Mouse (Mus musculus): ENCODE measurements around the gene Cnr2. TPM values are rescaled to one million over a fixed set of nuclear protein-coding genes. Genes with fewer than 3 reads are reported as not detected.

Cnr2 gene
- under 1 TPM; 0.12 to 0.16 TPM for total RNA-seq (2021)

DNA sequence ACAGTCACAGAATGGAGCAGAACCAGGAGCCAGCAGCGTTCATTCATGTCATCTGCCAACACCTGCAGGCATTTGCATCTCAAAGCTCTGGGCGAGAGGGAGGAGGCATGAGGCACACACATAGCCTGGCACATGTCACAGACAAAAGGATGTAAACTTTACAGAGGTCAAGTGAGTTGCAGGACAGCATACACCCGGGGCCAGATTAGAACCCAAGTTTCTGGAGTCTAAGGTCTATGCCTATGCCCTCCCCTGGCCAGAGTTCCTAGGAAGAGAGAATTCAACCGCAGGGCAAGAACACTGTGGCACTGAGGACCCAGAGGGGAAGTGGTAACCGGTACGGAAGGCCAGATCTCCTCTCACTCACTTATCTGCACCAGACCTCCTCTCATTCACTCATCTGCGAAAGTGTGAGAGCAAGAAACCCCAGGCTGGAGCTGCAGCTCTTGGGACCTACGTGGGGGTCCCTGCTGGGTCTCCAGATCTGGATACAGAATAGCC lies at the start of gene Cnr2:
TSS of gene Cnr2 (plus strand) at position 324 of the 501 bp plus-strand sequence.
- no peak for DNase-seq
- intact Hi-C loops (cut with DNase I), result no loop called here

DNA sequence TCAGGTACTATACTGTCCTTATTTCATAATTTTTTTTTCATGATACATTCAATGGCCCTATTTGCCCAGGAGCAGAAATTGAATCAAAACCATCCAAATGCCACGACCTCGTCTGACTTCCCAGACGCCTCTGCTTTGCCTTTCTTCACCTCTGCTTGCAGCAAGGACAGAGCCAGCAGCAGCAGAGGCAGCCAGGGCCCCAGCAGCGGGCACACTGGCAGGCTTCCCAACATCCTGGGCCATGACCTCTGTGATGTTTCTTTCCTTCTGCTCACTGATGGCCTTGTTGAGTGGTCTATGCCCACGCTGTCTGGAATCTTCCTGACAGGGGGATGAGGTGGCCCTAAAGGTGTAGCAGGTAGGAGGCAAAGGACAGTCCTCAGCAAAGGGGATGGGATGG lies 47.6 kb upstream of the Cnr2 start:
- intact Hi-C loops (cut with DNase I), result no loop called here
- DNase-seq, result no peak

DNA sequence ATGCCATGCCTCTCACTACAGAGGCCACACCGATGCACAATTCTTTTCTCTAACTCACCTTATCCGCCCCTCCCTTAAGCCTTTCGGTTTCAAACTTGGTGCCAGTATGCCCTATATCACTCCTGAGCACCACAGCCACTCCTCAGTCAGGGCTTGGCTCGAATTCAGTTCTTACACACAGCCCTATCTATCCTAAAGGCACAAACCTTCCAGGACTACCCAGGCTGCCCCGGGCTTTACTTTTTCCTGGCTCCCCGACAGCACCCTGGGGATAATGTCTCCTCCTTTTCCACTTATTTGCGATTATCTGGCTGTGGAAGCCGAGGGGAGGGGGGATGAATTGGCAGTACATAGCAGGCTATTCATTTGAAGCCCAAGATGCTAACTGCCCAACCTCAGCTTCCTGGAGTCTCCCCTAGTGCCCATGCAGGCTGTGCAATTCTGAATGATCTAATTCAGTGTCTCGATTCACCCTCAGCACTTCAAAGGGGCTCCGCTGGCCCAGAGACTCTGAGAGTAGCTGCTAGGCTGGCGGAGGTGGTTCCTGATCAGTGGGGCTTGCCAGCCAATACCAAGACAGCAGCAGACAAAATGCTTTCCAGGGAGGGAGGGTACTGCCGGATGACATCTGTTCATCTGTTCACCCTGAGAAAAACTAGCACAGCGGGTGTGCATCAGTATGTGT lies 44.6 kb upstream of the Cnr2 start:
- intact Hi-C loops (cut with DNase I), result no loop called here
- DNase-seq, result peak; percentile 83

DNA sequence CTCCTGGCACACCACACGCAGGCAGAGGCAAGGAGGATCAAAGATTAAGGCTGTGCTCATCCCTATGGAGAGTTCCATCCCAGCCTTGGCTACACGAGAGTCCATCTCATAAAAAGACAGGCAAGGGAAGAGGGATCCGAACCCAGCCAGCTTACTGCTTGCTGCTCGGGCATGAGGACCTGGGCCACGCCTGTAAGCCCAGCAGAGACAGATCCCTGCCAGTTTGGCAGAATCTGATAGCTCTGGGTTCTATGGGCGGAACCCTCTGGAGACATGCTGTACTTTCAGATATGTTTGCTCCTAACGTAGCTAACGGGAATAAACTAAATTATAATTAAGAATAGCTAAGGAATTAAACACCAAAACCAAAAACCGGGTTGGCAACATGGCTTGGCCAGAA lies 43.3 kb upstream of the Cnr2 start:
- intact Hi-C loops (cut with DNase I), result no loop called here
- no peak for DNase-seq

DNA sequence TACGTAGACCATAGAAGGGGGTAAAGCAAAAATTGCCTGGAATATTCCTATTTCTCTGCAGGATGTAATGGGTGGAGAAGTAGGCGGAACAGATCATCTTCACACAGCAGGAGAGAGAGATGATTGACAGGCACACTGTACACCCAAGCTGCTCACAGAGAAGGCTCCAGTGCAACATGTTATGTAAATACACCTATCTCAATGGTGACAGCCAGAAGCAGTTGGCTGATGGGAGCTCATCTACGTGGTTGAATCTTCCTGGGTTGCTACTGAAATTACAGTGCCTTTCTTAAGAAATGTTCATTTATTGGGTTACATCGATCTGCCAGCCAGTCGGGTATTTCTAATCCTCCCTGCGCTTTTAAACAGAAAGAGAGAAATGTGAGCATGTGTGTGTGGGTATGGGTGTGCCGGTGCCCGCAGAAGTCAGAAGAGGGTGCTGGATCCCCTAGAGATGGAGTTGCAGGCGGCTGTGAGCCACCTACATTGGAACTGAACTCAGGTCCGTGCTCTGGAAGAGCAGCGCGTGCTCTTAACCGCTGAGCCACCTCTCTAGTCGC lies 41.1 kb upstream of the Cnr2 start:
- DNase-seq, result no peak
- intact Hi-C loops (cut with DNase I), result no loop called here

DNA sequence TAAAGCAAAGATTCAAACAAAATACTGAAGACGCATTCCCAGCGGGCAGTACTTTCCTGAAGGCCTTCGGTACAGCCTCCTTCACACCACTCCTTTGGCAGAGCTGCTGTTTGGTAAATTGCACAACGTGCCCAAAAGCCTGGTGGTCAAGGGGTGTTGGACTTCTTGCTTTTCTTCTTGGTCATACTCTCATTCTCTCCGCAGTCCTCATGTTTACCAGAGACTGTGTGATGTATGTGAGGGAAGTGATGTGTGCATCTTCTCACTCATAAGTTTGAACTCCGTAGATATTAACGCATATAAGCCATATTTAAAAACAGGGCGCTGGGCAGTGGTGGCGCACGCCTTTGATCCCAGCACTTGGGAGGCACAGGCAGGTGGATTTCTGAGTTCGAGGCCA lies 40.6 kb upstream of the Cnr2 start:
- intact Hi-C loops (cut with DNase I), result no loop called here
- no peak for DNase-seq

DNA sequence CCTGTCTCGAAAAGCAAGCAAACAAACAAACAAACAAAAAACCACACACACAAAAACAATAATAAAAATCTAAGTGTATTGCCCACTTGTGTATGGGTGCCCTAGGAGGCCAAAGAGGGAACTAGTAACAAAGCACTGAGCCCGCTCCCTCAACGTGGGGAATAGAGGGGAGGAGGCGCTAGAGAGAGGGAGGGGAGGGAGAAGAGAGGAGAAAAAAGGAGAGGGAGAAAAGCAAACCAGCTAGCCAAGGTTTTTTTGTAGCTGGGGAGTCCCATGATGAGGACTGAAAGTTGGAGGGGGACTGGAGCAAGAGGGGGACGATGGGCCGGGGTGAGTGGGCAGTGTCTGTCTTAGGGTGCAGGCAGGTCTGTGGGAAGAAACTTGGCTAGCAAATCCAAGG lies 40.1 kb upstream of the Cnr2 start:
- DNase-seq, result no peak
- intact Hi-C loops (cut with DNase I), result no loop called here

DNA sequence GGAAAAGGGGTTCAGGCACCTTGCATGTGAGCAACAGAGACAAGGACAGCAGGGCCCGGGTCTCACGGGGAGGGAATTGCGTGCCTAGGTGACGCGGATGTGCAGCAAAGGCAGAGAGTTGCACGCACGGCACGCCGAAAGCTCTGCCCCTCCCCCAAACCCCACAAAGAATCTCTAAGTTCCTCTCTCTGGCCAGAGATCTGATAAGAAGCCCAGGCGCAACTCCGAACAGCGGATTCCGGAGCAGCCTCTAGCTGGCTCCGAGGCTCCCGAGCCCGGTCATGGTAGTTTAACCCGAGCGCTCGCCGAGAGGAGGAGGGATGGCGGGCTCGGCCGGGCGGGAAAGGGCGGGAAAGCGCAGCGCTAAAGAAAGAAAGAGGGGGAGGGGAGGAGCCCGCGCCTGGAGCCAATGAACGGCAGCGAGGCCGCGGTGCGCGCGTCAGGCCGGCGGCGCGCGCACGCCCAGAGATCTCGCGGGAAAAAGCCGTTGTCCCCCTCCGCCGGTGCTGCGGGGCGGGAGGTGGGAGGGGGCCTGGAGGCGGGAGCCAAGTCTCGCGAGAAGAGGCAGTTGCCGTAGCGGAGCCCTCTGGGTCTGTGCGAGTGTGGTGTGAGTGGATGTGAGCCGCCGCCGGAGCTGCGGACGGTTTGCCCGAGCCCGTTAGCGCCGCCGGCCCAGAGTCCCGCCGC lies 39.5 kb upstream of the Cnr2 start, which contains the start of gene Srsf10:
TSS of gene Srsf10 (plus strand) at position 212 of the 687 bp plus-strand sequence.
- intact Hi-C loops (cut with DNase I), result loop anchor here (2.0 kb wide), 1 partner anchor 15 kb away; no protein-coding TSS in a partner anchor
- peak; percentile 99 for DNase-seq

DNA sequence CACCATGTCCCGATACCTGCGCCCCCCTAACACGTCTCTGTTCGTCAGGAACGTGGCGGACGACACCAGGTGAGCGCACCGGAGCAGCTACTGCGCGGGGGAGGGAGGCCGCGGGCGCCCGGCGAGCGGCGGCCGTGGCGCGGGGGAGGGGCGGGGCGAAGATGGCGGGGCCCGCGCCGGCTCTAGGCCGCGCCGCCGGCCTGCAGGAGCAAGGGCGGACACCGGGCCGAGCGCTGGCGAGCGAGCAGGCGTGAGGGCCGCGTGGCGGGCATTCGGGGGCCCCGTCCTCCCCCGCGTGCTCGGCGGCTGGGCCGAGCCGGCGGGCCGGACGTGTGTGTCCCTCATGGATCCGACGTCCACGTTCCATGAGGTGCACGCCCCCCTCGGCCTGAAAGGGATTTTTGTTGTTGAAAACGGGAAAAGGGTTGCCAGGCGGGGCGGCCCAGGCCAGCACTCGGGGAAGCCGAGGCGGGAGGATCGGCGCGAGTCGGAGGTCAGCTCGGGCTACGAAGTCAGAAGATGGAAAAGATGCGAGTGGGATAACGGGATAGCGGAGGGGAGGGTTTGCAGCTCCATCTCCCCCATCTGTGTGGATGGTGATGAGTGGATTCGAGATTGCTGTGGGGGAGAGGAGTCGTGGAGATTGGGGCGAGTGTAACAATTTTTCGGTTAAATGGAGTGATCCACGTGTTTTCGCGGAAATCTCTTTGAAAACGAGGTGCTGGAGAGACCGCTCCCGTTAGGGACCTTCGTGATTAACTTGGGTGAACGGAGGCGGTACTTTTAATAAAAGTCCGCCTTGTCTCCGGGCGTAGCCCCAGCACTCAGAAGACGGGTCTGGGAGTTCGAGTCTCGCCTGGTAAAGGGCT lies 38.7 kb upstream of the Cnr2 start:
- DNase-seq, result peak; percentile 75

DNA sequence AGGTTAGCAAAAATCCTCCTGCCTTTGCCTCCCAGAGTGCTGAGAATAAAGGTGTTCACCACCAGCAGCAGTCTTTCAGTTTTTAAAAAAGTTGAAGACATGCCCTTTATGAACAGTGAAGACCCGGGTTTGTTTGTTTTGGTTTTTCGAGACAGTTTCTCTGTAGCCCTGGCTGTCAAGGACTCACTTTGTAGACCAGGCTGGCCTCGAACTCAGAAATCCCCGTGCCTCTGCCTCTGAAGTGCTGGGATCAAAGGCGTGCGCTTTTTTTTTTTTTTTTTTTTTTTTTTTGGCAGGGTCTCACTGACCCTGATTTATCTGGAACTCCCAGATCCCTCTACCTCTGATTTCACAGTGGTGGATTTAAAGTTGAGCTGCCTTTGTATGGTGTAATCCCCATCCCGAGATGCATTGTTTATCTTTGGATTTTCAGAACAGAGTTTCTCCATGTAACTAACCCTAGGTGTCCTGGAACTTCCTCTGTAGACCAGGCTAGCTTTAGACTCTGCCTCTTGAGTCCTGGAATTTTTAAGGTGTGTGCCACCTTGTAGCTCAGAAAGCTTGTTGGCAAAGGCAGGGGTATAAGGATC lies 37.5 kb upstream of the Cnr2 start:
- no peak for DNase-seq
- intact Hi-C loops (cut with DNase I), result loop anchor here (2.0 kb wide), 1 partner anchor 13 kb away; no protein-coding TSS in a partner anchor

More for the DNA sequence above, 38.7 kb upstream of the Cnr2 start:
- intact Hi-C loops (cut with DNase I), result loop anchor here (2.0 kb wide), 1 partner anchor 14 kb away; no protein-coding TSS in a partner anchor

DNA sequence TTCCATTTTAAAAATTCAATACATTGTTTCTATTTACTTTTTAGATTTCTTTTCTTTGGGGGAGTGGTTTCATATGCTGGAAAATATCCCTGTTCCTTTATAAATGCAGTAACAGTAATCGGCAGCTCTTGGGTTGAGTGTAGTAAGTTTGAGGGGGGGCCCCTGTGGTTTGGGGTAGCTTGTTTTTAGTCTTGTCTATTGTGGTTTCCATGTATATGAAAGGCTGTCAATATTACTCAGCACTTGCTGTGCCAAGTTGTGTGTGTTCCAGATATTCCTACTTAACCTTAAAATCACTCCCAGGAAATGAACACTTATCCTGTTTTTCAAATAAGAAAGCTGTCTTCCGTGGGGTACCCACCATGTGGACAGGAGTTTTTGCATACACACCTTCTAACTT lies 26.2 kb upstream of the Cnr2 start:
- intact Hi-C loops (cut with DNase I), result no loop called here
- DNase-seq, result no peak

DNA sequence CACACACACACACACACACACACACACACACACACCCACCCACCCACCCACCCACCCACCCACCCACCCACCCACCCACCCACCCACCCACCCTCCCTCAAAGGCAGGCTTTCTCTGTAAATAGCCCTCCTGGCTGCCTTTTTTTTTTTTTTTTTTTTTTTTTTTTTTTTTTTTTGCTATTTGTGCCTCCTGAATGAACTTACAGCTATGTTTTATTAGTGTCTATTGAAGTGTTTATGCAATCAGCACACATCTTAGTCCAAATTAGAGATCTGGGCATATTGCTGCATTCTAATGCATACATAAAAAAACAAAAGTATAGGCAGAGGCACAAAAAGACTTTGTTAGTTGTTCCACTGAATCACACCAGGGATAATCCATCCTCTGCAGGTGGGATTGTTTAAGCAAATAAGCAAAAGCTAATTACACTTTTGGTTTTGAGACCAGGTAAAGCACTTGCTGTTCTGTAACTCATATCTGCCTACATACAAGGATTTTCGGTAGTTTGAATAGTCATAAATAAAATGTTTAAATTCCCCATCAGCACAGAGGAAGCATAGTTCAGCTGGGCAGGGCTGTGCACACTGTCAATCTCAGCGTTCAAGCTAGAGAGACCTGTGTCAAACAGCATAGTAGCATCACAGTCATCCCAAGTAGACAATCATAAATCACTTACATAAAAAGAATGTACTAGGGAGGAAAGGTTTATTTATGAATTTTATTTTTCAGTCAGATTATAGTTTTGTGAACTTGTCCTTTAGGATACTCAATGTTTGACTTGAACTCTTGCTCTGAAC lies 24.8 kb upstream of the Cnr2 start:
- intact Hi-C loops (cut with DNase I), result loop anchor here (2.0 to 5.0 kb wide), 2 partner anchors 14 to 68 kb away; no protein-coding TSS in a partner anchor
- DNase-seq, result no peak

DNA sequence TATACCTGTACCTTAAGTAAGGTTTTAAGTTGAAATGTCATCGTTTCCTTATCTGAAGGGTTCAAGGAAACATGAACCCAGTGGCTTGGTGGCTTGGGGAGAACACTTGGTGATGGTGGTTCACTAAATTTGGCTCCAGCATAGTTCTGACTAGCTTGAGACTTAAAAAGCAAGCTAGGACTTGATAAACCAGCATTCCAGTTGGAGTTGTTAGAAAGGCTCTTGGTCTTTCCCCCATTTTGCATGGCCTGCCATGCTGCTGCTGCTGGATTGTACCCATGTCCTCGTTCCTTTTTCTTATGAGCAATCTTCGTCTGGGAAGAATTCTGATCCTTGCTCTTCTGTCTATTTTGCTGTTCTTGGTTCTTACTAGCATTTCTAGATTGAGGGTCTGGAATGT lies 23.2 kb upstream of the Cnr2 start:
- DNase-seq, result no peak
- intact Hi-C loops (cut with DNase I), result loop anchor here (5.0 kb wide), 1 partner anchor 70 kb away; no protein-coding TSS in a partner anchor

DNA sequence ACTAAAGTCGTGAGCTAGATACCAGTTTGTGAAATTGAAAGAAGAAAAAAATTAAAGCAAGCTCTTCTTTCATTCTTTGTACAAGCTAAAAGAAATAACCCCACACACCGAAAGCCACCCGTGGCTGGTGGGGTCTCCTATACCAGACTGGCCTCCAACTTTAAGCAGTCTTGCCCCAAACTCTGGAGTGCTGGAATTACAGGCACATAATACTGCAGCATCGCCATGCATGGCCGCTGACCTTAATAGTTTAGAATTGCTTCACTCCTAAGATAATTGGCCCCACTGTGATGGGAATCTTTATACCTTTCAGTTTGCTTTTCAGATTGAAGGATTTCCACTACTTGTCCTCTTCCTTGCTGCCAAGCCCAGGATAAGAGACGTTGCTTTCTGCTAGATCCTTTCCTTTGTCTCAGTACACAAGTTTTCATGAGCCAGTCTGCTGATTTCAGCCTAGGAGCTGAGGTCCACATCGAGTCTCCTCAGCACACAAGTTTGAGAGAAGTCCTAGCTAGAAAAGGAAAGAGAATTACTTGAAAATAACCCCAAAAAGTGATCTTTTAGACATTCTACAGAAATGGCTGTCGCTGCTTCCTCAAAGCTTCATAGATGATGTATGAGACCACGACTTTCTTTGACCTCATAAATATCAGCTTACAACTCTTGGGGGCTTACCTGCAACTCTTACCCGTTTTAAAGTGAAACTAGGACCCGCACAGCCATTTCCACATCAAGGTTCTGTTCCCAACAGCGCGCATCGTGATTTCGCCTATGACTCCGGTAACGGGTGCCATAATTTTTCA lies 22.4 kb upstream of the Cnr2 start:
- no peak for DNase-seq
- intact Hi-C loops (cut with DNase I), result loop anchor here (5.0 kb wide), 1 partner anchor 70 kb away; no protein-coding TSS in a partner anchor

DNA sequence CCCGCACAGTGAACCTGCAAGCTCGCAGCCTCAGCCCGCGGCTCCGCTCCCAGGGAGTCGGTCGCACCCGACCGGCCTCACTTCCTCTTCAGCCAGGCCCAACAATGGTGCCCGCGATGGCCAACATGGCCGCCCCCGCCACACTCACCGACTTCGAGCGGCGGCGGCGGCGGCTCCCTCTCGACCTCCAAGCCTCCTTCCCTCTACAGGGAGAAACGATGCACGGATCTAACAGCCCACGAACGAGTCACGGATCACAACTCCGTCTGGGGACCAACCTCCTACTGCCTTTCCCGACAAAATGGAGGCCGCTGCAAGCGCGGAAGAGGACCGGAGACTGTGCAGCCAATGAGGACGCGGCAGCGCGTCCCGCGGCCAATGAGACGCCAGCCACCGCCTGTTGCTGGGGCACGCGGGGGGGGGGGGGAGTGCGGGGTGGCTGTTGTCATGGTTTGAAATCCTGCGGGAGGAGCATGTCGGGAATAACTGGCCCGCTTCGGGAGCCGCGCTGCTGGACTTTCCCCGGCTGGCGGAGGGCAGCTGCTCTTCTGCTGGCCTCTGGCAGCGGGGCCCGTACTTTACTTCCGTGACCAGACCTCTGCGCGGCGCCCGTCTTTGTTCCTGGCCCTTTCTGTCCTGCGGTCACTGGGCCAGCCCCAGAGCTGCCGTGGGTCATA lies 21.5 kb upstream of the Cnr2 start, which contains the start of gene Pnrc2:
TSS of gene Pnrc2 (minus strand) at position 325 of the 677 bp plus-strand sequence.
- peak; percentile 92 for DNase-seq
- intact Hi-C loops (cut with DNase I), result loop anchor here (5.0 kb wide), 1 partner anchor 71 kb away; no protein-coding TSS in a partner anchor

DNA sequence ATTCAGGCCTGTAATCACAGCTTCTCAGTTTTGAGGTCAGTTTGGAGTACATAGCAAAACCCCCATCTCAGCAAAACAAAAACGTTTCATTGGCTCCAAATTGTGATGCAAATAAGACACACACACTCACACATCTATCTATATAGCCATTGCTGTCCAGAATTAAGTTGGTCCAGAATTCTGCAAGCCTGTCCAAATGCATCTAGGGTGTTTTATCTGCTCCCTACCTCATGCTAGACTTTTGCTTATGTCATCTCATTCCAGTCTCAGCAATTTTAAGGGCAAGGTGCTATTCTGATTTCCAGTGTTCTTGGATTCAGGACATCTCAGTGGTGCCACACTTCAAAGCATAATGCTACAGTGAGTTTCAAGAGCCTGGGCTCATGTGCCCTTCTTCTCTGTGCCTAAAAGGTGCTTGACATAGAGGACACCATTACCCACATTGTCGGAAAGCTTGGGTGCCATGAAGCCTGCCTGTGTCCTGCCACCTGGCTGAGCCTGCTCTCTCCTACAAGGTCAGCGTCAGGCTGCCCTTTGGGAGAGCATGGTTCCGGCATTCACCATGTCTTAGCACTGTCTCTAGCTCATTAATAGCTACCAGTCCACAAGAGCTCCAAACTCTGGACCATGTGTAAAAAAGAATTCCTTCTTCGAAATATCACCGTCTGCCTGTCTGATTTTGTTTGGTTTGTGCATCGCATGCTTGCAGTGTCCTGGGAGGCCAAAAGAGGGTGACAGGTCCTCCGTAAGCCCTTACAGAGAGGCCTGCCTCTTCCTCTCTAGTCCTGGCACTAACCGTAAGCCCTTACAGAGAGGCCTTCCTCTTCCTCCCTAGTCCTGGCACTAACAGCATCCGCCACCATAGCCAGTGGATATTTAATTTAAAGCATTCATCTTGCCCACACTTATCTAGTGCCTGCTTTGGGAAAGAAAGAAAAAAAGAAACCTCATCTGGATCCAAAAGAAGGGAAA lies 20.3 kb upstream of the Cnr2 start:
- intact Hi-C loops (cut with DNase I), result loop anchor here (5.0 kb wide), 2 partner anchors 53 to 73 kb away; no protein-coding TSS in a partner anchor
- DNase-seq, result no peak

Data from left cerebral cortex, postnatal 4 days (tissue).